Mouse (Mus musculus): ENCODE measurements around the gene Lpo. TPM values are rescaled to one million over a fixed set of nuclear protein-coding genes. Genes with fewer than 3 reads are reported as not detected.

Lpo gene
- polyA plus RNA-seq, 1 experiment = not detected

GRCm38 (mm10) chr11:87859273-87859672, 31.2 kb upstream of the Lpo start:
- Histone ChIP-seq H3K4me3 (ENCODE audit: low read depth, low read length) (no peak overlapping the region), H3K36me3 (ENCODE audit: control insufficient read depth, insufficient read depth, low read length) (peaks cover 20% of the 10 kb centered on the region), H3K27me3 (ENCODE audit: control insufficient read depth, insufficient read depth, low read length) (no peaks in the 10 kb centered on the region), H3K27ac (ENCODE audit: insufficient read depth, low read depth, low read length) (no peak overlapping the region), H3K4me1 (ENCODE audit: control insufficient read depth, insufficient read depth, insufficient read length, low read length) (no peaks in the 10 kb centered on the region)
- 92% methylated on average over 11 of the region's 11 CpGs for WGBS
- TF ChIP-seq POLR2A (IDR thresholded peaks at IDR 0.05; ENCODE audit: low read depth, low read length) (no peak), CTCF (IDR thresholded peaks at IDR 0.05; ENCODE audit: extremely low read depth, insufficient read length, insufficient replicate concordance, low read depth, low read length) (no peak)

GRCm38 (mm10) chr11:87854550-87854949, 26.5 kb upstream of the Lpo start:
- TF ChIP-seq POLR2A (IDR thresholded peaks at IDR 0.05; ENCODE audit: low read depth, low read length) (no peak), CTCF (IDR thresholded peaks at IDR 0.05; ENCODE audit: extremely low read depth, insufficient read length, insufficient replicate concordance, low read depth, low read length) (no peak)
- WGBS = 88% methylated on average over 7 of the region's 7 CpGs
- Histone ChIP-seq H3K4me1 (ENCODE audit: control insufficient read depth, insufficient read depth, insufficient read length, low read length) (peaks cover 7% of the 10 kb centered on the region; the same call in 1 of the 2 replicates), H3K36me3 (ENCODE audit: control insufficient read depth, insufficient read depth, low read length) (peaks cover 12% of the 10 kb centered on the region; the same call in 1 of the 2 replicates), H3K4me3 (ENCODE audit: low read depth, low read length) (no peak overlapping the region), H3K27me3 (ENCODE audit: control insufficient read depth, insufficient read depth, low read length) (no peaks in the 10 kb centered on the region), H3K27ac (ENCODE audit: insufficient read depth, low read depth, low read length) (no peak overlapping the region)

- TF ChIP-seq POLR2A (IDR thresholded peaks at IDR 0.05; ENCODE audit: low read depth, low read length) (no peak), CTCF (IDR thresholded peaks at IDR 0.05; ENCODE audit: extremely low read depth, insufficient read length, insufficient replicate concordance, low read depth, low read length) (no peak)
- Histone ChIP-seq H3K36me3 (ENCODE audit: control insufficient read depth, insufficient read depth, low read length) (peaks cover 10% of the 10 kb centered on the region; the same call in 1 of the 2 replicates), H3K27ac (ENCODE audit: insufficient read depth, low read depth, low read length) (no peak overlapping the region), H3K4me3 (ENCODE audit: low read depth, low read length) (peak overlapping the region; percentile 88), H3K27me3 (ENCODE audit: control insufficient read depth, insufficient read depth, low read length) (no peaks in the 10 kb centered on the region), H3K4me1 (ENCODE audit: control insufficient read depth, insufficient read depth, insufficient read length, low read length) (peaks cover 7% of the 10 kb centered on the region; the same call in 1 of the 2 replicates)
- WGBS = 25% methylated on average over 8 of the region's 8 CpGs
Observed at GRCm38 (mm10) chr11:87853597-87853954, 25.5 kb upstream of the Lpo start.

DNA sequence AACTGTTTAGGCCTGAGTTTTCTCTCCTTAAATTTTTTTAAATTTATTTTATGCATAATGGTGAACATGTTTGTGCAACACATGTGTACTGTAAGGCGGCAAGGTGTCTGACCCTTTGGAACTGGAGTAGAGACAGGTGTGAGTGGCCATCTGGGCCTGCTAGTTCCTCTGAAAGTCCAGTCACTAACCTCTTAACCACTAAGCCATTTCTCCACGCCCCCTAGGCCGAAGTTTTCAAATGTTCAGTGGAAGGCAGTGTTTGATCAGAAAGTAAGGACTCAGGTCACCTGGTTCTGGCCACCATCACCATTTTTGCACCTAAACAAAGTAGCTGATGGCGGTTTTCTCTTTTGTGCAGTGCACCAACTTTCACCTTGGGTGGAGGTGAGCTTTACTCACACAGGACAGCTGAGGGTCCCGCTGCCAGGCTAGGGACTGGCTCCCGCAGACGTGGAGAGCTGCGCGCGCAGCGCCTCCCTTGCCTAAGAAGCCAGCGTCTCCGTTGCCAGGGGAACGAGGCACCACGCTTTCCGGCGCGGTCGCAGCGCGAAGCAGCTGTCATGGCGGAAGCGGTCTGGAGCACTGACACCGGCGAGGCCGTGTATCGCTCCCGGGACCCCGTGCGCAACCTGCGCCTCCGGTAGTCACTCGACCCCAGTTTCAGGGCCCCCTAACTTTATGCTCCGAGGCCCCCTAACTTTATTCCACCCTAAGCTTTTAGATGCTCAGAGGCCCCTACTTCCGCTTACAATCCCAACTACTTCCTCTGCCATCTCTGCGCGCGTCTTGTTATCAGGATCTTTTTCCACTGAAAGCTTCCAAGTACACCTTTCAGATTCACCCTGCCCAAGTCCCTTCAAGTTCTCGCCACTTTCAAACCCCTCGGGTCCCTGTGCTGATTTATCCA, 24.9 kb upstream of the Lpo start, which contains the start of gene Mks1:
Gene Mks1, plus strand, starts transcription at position 526 of the 907 bp plus-strand sequence.
- 3% methylated on average over 40 of the region's 40 CpGs for WGBS
- H3K27ac ChIP-seq (ENCODE audit: insufficient read depth, low read depth, low read length) = no peak within 1 kb of the TSS
- H3K4me1 ChIP-seq (ENCODE audit: control insufficient read depth, insufficient read depth, insufficient read length, low read length) = peaks cover 7% of the 10 kb centered on the region; the same call in 1 of the 2 replicates
- no peak for TF ChIP-seq CTCF (IDR thresholded peaks at IDR 0.05; ENCODE audit: extremely low read depth, insufficient read length, insufficient replicate concordance, low read depth, low read length)
- peak; percentile 77 for TF ChIP-seq POLR2A (IDR thresholded peaks at IDR 0.05; ENCODE audit: low read depth, low read length)
- peaks cover 8% of the 10 kb centered on the region; the same call in 1 of the 2 replicates for H3K36me3 ChIP-seq (ENCODE audit: control insufficient read depth, insufficient read depth, low read length)
- no peaks in the 10 kb centered on the region for H3K27me3 ChIP-seq (ENCODE audit: control insufficient read depth, insufficient read depth, low read length)
- H3K4me3 ChIP-seq (ENCODE audit: low read depth, low read length) = peak within 1 kb of the TSS; percentile 88

DNA sequence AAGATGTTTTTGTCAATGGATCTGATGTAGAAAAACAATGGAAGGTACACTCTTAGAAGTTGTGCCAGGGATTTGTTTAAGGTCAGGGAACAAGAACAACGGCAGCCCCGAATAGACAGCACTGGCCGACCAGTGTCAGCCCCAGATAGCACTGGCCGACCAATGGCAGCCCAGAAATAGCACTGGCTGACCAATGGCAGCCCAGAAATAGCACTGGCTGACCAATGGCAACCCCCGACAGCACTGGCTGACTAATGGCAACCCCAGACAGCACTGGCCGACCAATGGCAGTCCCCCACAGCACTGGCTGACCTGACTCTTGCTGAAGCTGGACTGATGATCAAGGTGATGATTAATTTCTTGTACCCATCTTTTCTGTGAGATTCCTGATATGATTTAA, 19.8 kb upstream of the Lpo start:
- H3K4me3 ChIP-seq (ENCODE audit: low read depth, low read length) = no peak overlapping the region
- 54% methylated on average over 6 of the region's 6 CpGs for WGBS
- TF ChIP-seq POLR2A (IDR thresholded peaks at IDR 0.05; ENCODE audit: low read depth, low read length) = no peak
- no peak for TF ChIP-seq CTCF (IDR thresholded peaks at IDR 0.05; ENCODE audit: extremely low read depth, insufficient read length, insufficient replicate concordance, low read depth, low read length)

DNA sequence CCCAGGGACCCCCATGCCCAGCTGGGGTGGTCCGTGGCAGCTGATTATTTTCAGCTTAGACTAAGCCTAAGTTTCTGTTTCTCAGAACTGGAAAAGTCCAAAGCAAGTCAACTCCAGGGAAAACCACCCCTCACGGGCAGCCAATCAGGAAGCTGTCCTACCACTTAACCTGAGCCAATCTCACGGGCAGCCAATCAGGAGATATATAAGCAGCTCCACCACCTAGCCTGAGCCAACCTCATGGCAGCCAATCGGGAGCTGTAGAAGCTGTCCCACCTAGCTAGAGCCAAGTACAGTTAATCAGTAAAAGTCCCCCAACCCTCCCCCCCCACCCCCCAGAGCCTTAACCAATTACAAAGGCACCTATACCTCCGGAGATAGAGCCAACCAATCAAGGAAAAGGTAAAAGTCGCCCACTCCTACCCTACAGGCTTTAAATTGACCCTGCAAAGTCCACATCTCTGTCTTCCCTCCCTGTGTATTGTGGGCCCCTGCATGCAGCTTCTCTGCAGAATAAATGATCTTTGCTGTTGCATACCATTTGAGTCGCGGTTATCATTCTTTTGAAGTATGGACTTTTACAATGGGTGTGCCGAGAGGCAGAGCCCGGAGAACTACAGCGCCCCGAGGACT, 19.0 kb upstream of the Lpo start:
- H3K36me3 ChIP-seq (ENCODE audit: control insufficient read depth, insufficient read depth, low read length) = no peaks in the 10 kb centered on the region
- WGBS = 29% methylated on average over 12 of the region's 12 CpGs
- H3K27me3 ChIP-seq (ENCODE audit: control insufficient read depth, insufficient read depth, low read length) = no peaks in the 10 kb centered on the region
- H3K27ac ChIP-seq (ENCODE audit: insufficient read depth, low read depth, low read length) = no peak overlapping the region
- H3K4me1 ChIP-seq (ENCODE audit: control insufficient read depth, insufficient read depth, insufficient read length, low read length) = peaks cover 6% of the 10 kb centered on the region; the same call in 1 of the 2 replicates
- no peak overlapping the region for H3K4me3 ChIP-seq (ENCODE audit: low read depth, low read length)
- TF ChIP-seq POLR2A (IDR thresholded peaks at IDR 0.05; ENCODE audit: low read depth, low read length) (no peak), CTCF (IDR thresholded peaks at IDR 0.05; ENCODE audit: extremely low read depth, insufficient read length, insufficient replicate concordance, low read depth, low read length) (no peak)

More for the DNA sequence above, 19.8 kb upstream of the Lpo start:
- Histone ChIP-seq H3K27me3 (ENCODE audit: control insufficient read depth, insufficient read depth, low read length) (no peaks in the 10 kb centered on the region), H3K36me3 (ENCODE audit: control insufficient read depth, insufficient read depth, low read length) (no peaks in the 10 kb centered on the region), H3K4me1 (ENCODE audit: control insufficient read depth, insufficient read depth, insufficient read length, low read length) (peaks cover 8% of the 10 kb centered on the region; the same call in 1 of the 2 replicates), H3K27ac (ENCODE audit: insufficient read depth, low read depth, low read length) (no peak overlapping the region)

GRCm38 (mm10) chr11:87841436-87841835, 13.3 kb upstream of the Lpo start:
- Histone ChIP-seq H3K4me1 (ENCODE audit: control insufficient read depth, insufficient read depth, insufficient read length, low read length) (no peaks in the 10 kb centered on the region), H3K4me3 (ENCODE audit: low read depth, low read length) (no peak overlapping the region), H3K27me3 (ENCODE audit: control insufficient read depth, insufficient read depth, low read length) (no peaks in the 10 kb centered on the region), H3K36me3 (ENCODE audit: control insufficient read depth, insufficient read depth, low read length) (no peaks in the 10 kb centered on the region), H3K27ac (ENCODE audit: insufficient read depth, low read depth, low read length) (no peak overlapping the region)
- TF ChIP-seq CTCF (IDR thresholded peaks at IDR 0.05; ENCODE audit: extremely low read depth, insufficient read length, insufficient replicate concordance, low read depth, low read length) = no peak
- no peak for TF ChIP-seq POLR2A (IDR thresholded peaks at IDR 0.05; ENCODE audit: low read depth, low read length)
- WGBS = 82% methylated on average over 3 of the region's 3 CpGs

Measured in small intestine, adult 2 months (tissue).